Mouse (Mus musculus) heart, postnatal 0 days (tissue): ENCODE measurements around the gene Sh3bp5l. TPM values are rescaled to one million over a fixed set of nuclear protein-coding genes. Genes with fewer than 3 reads are reported as not detected.

Experiments
- ATAC-seq: fragments of 200-750 bp; cut with Nextera tagmentation; 2 replicates; pipeline ENCODE4 v1.8.0; 2017; ENCODE audit warnings: low read depth, moderate number of reproducible peaks, moderate library complexity; ENCODE audit not compliant: insufficient read depth
- DNase-seq: peaks from one replicate; pipeline ENCODE4 v3.0.0-alpha.2; 2016; ENCODE audit warnings: low spot score
- H3K27ac ChIP-seq: fragments of 300-500 bp; sonication (generic); 2 replicates; pipeline ENCODE4 v1.5.1; 2014; ENCODE audit warnings: low read depth, mild to moderate bottlenecking
- H3K27me3 ChIP-seq: fragments of 300-500 bp; sonication (generic); 2 replicates; pipeline ENCODE4 v1.6.1; 2014; ENCODE audit warnings: low read length, mixed read lengths; ENCODE audit not compliant: control insufficient read depth, insufficient read depth
- H3K36me3 ChIP-seq: fragments of 300-500 bp; sonication (generic); replicated peaks from 2 replicates; pipeline ENCODE4 v1.6.1; 2014; ENCODE audit warnings: low read length, mixed read lengths; ENCODE audit not compliant: control insufficient read depth, insufficient read depth
- H3K4me1 ChIP-seq: fragments of 300-500 bp; sonication (generic); 2 replicates; pipeline ENCODE4 v1.6.1; 2014; ENCODE audit warnings: antibody characterized with exemption; ENCODE audit not compliant: control insufficient read depth, insufficient read depth
- H3K4me2 ChIP-seq: fragments of 300-500 bp; sonication (generic); 2 replicates; pipeline ENCODE4 v1.6.1; 2014; ENCODE audit warnings: low read depth, mild to moderate bottlenecking, low read length, moderate library complexity
- H3K4me3 ChIP-seq: fragments of 300-500 bp; sonication (generic); 2 replicates; pipeline ENCODE4 v1.5.1; 2014; ENCODE audit warnings: low read depth, low read length
- H3K9ac ChIP-seq: fragments of 300-500 bp; sonication (generic); replicated peaks from 2 replicates; pipeline ENCODE4 v1.6.1; 2014; ENCODE audit warnings: low read depth, low read length, mixed read lengths
- H3K9me3 ChIP-seq: fragments of 300-500 bp; sonication (generic); replicated peaks from 2 replicates; pipeline ENCODE4 v1.6.1; 2016; ENCODE audit warnings: low read length; ENCODE audit not compliant: control insufficient read depth
- CTCF ChIP-seq: IDR thresholded peaks from 2 replicates; pipeline ENCODE4 v1.5.1; 2016; ENCODE audit warnings: antibody characterized with exemption, control low read depth, low read depth
- EP300 ChIP-seq: IDR thresholded peaks from 2 replicates; pipeline ENCODE4 v1.6.1; 2016; ENCODE audit warnings: antibody characterized with exemption, low read depth
- WGBS: fragments of 180-500 bp; shearing (Covaris S2); extraction: QIAGEN DNeasy Blood & Tissue Kit; methylation state at CpG from one replicate; pipeline ENCODE4 v1.1.7; 2014; 5-methylcytosine and 5-hydroxymethylcytosine counted together
- polyA plus RNA-seq: library from polyadenylated mRNA; unstranded; fragments of >200 nt; fragmentation: Nextera tagmentation; extraction: Ambion mirVana; gene quantifications from 2 replicates; pipeline ENCODE4 v1.2.1, GENCODE M21; 2015
- total RNA-seq: library from RNA; depleted of rRNA; stranded (reverse); fragments of >200 nt; gene quantifications from 2 replicates; pipeline ENCODE4 v1.2.3, GENCODE M21; 2014; ENCODE audit warnings: low replicate concordance

Sh3bp5l gene
- total and polyA plus RNA-seq, 2 experiments from 2014 or later: 28.2 to 30.2 TPM

DNA sequence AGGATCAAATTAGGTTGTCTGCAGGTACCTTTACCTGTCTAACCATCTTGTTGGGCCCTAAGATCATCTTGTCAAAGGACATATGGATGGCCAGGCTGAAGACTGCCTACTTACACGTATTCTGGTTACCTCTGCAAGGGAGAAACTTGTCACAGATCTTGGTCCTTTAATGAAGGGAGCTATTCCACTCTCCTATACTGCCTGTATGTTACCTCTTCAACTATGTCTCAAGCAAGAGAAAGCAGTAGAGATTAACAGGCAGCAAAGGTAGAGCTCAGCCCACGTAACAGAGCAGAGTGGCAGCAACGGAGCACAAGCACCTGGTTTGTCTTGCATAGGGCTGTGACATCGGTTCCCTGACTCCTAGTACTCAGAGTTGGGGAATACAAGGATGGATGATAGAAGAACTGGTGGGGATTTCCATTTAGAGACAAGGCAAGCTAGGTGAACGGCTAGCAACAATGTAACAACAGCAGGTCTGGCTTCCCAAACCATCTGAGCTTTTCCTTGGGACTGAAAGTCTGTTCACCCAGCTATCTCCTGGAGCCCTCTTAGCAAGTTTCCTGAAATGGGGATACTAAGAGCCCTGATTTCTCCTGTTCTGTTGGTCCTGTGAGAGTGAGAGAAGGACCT lies 14.9 kb upstream of the Sh3bp5l start:
- no peaks in the 10 kb centered on the region for H3K9me3 ChIP-seq
- no peak for ATAC-seq
- TF ChIP-seq EP300: no peak
- no peak for TF ChIP-seq CTCF
- no peak overlapping the region for H3K27ac ChIP-seq
- H3K4me2 ChIP-seq: no peak overlapping the region
- no peak for DNase-seq
- peaks cover 40% of the 10 kb centered on the region for H3K36me3 ChIP-seq
- 90% methylated on average over 5 of the region's 5 CpGs for WGBS
- H3K4me1 ChIP-seq: 0 out of 2 replicates have a peak, but pooled peaks cover under 1% of the 10 kb centered on the region
- H3K9ac ChIP-seq: no peak overlapping the region
- no peak overlapping the region for H3K4me3 ChIP-seq
- no peaks in the 10 kb centered on the region for H3K27me3 ChIP-seq

DNA sequence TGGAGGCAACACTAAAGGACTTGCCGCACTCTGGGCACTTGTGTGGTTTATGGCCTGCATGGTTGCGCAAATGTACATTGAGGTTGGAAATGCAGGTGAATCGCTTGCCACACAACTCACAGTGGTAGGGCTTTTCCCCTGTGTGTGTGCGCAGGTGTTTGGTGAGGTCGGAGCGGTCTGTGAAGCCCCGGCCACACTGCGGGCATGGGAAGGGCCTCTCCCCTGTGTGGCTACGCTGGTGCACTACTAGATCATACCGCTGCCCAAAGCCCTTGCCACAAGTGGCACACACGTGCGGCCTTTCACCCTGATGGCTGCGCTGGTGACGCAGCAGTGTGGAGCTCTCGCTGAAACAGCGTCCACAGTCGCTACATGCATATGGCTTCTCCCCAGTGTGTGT lies 14.2 kb upstream of the Sh3bp5l start:
- TF ChIP-seq EP300: no peak
- Histone ChIP-seq H3K4me2 (no peak overlapping the region), H3K4me3 (no peak overlapping the region), H3K9me3 (no peaks in the 10 kb centered on the region), H3K27me3 (no peaks in the 10 kb centered on the region), H3K36me3 (peaks cover 45% of the 10 kb centered on the region), H3K9ac (no peak overlapping the region), H3K27ac (no peak overlapping the region), H3K4me1 (0 out of 2 replicates have a peak, but pooled peaks cover 6% of the 10 kb centered on the region)
- 84% methylated on average over 17 of the region's 17 CpGs for WGBS
- DNase-seq (no peak), ATAC-seq (no peak)

DNA sequence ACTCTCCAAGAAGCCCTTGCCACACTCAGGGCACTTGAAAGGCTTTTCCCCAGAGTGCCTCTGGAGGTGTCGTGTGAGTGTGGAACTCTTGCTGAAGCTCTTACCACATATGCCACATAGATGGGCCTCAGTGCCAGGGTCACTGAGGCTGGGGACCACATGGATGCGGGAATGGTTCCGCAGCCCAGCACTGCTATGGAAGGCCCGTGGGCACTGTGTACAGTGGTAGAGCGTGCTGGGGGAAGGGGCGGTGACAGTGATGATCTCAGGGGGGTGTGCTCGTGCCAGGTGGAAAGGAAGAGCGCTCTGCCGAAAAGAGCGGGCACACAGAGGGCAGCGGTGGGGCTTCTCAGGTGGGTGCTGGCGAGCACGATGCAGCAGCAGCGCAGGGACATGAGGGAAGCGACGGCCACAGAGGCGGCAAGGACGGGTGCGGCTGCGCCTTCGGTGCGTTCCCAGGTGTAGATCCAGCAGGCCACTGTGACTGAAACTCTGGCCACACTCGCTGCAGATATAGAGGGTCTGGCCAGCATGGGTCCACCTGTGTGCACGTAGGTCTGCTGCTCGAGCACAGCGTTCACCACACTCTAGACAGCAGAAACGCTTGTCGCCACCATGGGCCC lies 13.6 kb upstream of the Sh3bp5l start:
- Histone ChIP-seq H3K4me1 (peaks cover 11% of the 10 kb centered on the region), H3K4me2 (no peak overlapping the region), H3K27ac (no peak overlapping the region), H3K36me3 (peaks cover 46% of the 10 kb centered on the region), H3K9ac (no peak overlapping the region), H3K4me3 (no peak overlapping the region), H3K27me3 (no peaks in the 10 kb centered on the region), H3K9me3 (no peaks in the 10 kb centered on the region)
- ATAC-seq: no peak
- no peak for DNase-seq
- no peak for TF ChIP-seq CTCF
- no peak for TF ChIP-seq EP300
- 72% methylated on average over 28 of the region's 28 CpGs for WGBS

DNA sequence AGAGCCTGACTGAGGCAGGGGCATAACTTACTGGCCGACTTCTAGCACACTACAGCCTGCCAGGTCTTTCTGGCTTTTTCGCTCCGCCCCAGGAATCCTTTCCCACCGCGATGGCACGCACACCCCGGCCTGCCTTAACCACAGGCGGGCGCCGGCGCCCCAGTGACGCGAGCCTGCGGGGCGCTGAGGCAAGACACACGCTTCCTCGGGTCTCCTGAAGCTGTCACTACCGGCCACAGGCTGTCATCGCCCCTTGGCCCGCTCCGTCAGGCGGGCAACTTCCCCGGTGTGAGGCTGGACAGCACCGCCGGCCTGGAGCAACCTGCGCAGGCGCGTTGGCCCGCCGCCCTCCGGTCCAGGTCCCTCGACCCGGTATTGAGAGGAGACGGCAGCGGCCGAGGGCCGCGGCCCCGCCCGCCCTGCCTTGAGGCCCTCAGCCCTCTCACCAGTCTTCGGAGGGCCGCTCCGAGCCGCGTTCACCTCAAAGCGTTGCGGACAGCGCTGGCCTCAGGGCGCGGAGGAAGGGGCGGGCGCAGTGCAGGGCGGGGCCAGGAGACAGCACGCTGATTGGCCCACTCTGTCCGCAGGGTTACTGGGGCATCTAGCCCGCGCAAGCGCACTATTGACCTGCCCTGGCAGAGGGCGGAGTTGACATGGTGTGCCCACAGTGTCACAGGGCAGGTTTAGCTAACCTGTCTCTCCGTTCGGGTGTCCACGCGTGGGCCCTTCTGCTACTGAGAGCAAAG lies 7.5 kb upstream of the Sh3bp5l start:
- peak overlapping the region; percentile 85 for H3K4me2 ChIP-seq
- peak overlapping the region; percentile 97 for H3K27ac ChIP-seq
- peaks cover 19% of the 10 kb centered on the region for H3K4me1 ChIP-seq
- TF ChIP-seq EP300 (no peak), CTCF (no peak)
- H3K9me3 ChIP-seq: peaks cover 3% of the 10 kb centered on the region; the same call in 1 of the 2 replicates
- no peaks in the 10 kb centered on the region for H3K27me3 ChIP-seq
- ATAC-seq (peak; percentile 99), DNase-seq (peak; percentile 97)
- H3K9ac ChIP-seq: peak overlapping the region; percentile 73
- peak overlapping the region; percentile 67 for H3K4me3 ChIP-seq
- peaks cover 40% of the 10 kb centered on the region for H3K36me3 ChIP-seq
- WGBS: under 1% methylated on average over 63 of the region's 63 CpGs

DNA sequence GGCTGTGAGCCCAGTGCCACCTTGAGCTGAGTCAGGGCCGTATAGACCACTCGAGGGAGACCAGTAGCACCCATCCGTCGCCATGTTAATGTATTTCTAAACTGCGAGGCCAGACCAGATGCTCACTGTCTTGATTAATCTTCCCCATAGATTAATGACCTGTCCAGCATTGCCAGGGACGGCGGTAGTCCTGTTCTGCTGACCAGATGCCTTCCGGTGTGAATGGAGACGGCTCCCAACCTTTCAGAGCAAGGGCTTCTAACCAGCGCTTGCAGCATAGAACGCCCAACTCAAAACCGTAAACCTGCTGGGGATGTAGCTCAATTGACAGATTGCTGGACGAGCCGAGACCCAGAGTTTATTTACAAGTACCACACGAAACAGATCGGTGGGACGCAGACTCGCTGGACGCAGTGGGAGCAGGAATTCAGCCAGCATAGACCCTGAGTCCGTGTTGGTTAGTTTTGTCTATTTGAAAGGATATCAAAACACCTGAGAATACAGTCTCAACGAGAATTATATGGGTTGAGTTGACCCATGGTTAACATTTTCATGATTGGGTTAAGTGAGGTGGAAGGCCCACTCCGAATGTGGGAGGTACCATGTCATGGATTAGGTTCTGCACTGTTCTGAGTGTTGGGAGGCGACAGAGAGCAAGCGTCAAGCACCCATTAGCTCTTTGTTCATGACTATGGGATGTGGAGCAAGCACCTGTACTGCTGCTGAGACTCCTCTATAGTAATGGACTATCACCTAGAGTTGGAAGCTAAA lies 6.8 kb upstream of the Sh3bp5l start:
- Histone ChIP-seq H3K36me3 (peaks cover 33% of the 10 kb centered on the region), H3K4me2 (peak overlapping the region; percentile 85), H3K4me1 (peaks cover 19% of the 10 kb centered on the region), H3K9me3 (peaks cover 3% of the 10 kb centered on the region; the same call in 1 of the 2 replicates), H3K4me3 (peak overlapping the region; percentile 67), H3K27ac (peak overlapping the region; percentile 97), H3K27me3 (no peaks in the 10 kb centered on the region), H3K9ac (peak overlapping the region; percentile 73)
- WGBS: 13% methylated on average over 24 of the region's 24 CpGs
- DNase-seq (peak; percentile 32), ATAC-seq (peak; percentile 5; the same call in 1 of the 2 replicates)
- TF ChIP-seq EP300 (no peak), CTCF (no peak)
